Mouse (Mus musculus): ENCODE measurements at regions not wholly inside any gene's neighbourhood (a gene's known extent, or its start where the extent isn't known, plus 50 kb on each side); places are given as distances from the start of the nearest gene placed in this dataset.
"Not testable (repeated sequence)": the region's sequence is repeated elsewhere in the genome, so short reads cannot be mapped to it uniquely, and the experiment has no call there.

DNA sequence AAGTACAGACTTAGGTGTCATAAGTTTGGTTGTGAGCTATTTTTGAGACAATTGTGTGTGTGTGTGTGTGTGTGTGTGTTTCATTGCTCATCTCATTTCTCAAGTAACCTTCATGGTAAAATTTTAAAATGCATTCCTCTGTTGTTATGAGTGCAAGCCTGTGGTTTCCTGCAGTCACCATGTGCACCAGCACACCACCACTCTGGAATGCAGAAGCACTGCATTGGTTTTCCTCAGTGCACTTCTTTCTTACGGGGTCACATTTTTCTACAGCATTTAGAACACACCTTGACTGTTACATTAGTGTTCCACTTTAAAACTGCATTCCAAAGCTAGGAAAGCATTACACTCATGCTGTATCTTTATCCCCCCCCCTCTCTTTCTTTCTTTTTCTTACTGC lies 446.2 kb upstream of the Olfr1507 start:
- not testable (repeated sequence) for H3K27ac ChIP-seq (ENCODE audit: insufficient read depth, low read length); H3K4me1 ChIP-seq (ENCODE audit: control insufficient read depth, insufficient read depth, low read length); H3K4me3 ChIP-seq (ENCODE audit: insufficient read depth, low read length)

DNA sequence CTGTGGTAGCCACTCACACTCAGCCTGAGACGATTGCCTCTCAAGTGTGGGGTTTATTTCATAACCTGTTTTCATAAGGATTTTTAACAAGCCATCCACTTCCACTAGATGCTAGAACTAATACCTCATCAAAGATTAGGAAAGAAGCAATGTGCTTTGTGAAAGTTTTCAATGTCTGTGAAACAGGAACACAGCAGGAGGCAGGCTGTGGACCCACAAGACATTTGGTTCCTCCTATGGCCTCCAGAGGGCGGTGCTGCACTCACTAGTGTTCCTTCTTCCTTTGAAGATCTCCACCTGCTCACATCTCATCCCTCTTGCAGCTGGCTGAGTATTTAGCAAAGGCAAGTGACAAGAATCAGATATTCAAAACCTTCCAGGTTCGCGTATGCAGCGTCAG lies 424.6 kb upstream of the Olfr1507 start:
- not testable (repeated sequence) for H3K4me1 ChIP-seq (ENCODE audit: control insufficient read depth, insufficient read depth, low read length); H3K4me3 ChIP-seq (ENCODE audit: insufficient read depth, low read length); H3K27ac ChIP-seq (ENCODE audit: insufficient read depth, low read length)

GRCm38 (mm10) chr14:52913814-52914213 lies 418.3 kb upstream of the Olfr1507 start:
- not testable (repeated sequence) for H3K4me3 ChIP-seq (ENCODE audit: insufficient read depth, low read length); H3K27ac ChIP-seq (ENCODE audit: insufficient read depth, low read length); H3K4me1 ChIP-seq (ENCODE audit: control insufficient read depth, insufficient read depth, low read length)

DNA sequence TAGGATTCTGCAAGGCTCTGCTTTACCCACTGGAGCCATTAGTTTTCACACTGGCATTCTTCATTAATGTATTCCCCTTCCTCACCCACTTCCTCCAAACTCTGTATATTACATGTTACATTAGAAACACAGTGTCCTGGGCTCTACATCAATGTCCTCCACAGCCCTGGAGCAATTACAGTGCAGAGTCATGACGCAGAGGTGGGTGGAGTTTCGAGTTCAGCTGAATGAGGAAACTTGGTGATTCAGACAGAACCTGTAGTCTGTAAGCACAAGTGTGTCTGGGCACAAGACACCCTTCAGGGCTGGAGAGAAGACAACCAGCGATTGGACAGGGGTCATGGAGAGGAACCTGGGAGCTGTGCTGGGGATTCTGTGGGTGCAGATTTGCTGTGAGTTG lies 404.1 kb upstream of the Olfr1507 start:
- not testable (repeated sequence) for H3K27ac ChIP-seq (ENCODE audit: insufficient read depth, low read length); H3K4me1 ChIP-seq (ENCODE audit: control insufficient read depth, insufficient read depth, low read length); H3K4me3 ChIP-seq (ENCODE audit: insufficient read depth, low read length)

- not testable (repeated sequence) for H3K27ac ChIP-seq (ENCODE audit: insufficient read depth, low read length); H3K4me1 ChIP-seq (ENCODE audit: control insufficient read depth, insufficient read depth, low read length); H3K4me3 ChIP-seq (ENCODE audit: insufficient read depth, low read length)
These were observed 402.8 kb upstream of the Olfr1507 start for GRCm38 (mm10) chr14:52898310-52898709.

DNA sequence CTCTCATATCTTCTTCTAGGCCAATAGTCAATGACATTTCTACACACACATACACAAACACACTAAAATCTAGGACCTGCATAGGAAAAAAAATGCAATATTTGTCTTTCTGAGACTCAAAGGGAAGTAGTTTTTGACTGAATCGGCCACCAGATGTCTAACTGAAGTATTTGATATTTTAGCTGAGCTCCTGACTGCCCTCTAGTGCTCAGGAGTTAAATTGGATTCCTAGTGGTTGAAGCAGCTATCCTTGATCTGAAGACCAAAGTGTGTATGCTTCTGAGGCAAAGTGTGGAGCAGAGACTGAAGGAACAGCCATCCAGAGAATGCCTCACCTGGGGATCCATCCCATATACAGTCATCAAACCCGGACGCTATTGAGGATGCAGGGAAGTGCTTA lies 384.4 kb upstream of the Olfr1507 start:
- H3K4me1 ChIP-seq (ENCODE audit: control insufficient read depth, insufficient read depth, low read length); H3K27ac ChIP-seq (ENCODE audit: insufficient read depth, low read length); H3K4me3 ChIP-seq (ENCODE audit: insufficient read depth, low read length): not testable (repeated sequence)

DNA sequence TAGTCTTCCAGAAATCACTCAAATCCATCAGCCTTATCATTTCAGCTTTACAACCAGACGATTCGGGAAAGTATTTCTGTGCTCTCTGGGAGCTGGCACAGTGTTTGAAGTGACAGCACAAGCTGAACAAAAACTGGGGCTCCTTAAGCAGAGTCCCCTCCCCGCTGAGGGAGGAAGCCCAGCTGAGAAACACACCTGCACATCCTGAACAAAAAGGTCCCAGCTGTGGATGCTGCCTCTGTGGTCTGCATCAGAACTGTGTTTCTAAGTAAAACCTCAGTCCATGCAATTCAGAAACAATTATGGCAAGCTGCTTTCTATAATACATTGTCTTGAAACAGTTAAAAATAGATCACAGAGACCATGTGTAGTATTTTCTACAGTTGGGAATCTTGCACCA lies 368.3 kb upstream of the Olfr1507 start:
- not testable (repeated sequence) for H3K4me1 ChIP-seq (ENCODE audit: control insufficient read depth, insufficient read depth, low read length); H3K27ac ChIP-seq (ENCODE audit: insufficient read depth, low read length)

GRCm38 (mm10) chr14:52863107-52863506 lies 367.6 kb upstream of the Olfr1507 start:
- not testable (repeated sequence) for H3K27ac ChIP-seq (ENCODE audit: insufficient read depth, low read length); H3K4me3 ChIP-seq (ENCODE audit: insufficient read depth, low read length); H3K4me1 ChIP-seq (ENCODE audit: control insufficient read depth, insufficient read depth, low read length)

More for the DNA sequence above, 368.3 kb upstream of the Olfr1507 start:
- H3K4me3 ChIP-seq (ENCODE audit: insufficient read depth, low read length), result not testable (repeated sequence)

DNA sequence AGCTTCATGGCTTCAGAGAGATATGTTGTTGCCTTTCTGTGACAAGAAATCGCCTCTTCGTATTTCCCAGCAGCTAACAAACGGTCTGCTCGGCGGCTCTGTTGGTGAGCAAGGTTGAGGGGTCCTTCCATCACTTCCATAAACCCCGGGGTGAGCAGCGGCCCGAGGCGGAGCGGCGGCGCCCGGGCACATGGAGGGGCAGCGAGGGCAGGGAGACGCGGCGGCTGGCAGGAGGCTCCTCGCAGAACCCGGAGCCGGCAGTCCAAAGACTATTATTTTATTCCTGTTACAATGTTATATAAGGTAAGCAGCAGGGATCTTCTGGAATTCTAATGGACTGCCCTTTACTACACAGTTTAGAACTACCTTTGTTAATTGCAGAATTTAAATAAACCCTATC lies 366.9 kb upstream of the Olfr1507 start:
- H3K27ac ChIP-seq (ENCODE audit: insufficient read depth, low read length), result not testable (repeated sequence)

GRCm38 (mm10) chr14:52855339-52855738 lies 359.8 kb upstream of the Olfr1507 start:
- H3K27ac ChIP-seq (ENCODE audit: insufficient read depth, low read length); H3K4me3 ChIP-seq (ENCODE audit: insufficient read depth, low read length); H3K4me1 ChIP-seq (ENCODE audit: control insufficient read depth, insufficient read depth, low read length): not testable (repeated sequence)

More for the DNA sequence above, 366.9 kb upstream of the Olfr1507 start:
- not testable (repeated sequence) for H3K4me1 ChIP-seq (ENCODE audit: control insufficient read depth, insufficient read depth, low read length); H3K4me3 ChIP-seq (ENCODE audit: insufficient read depth, low read length)

- not testable (repeated sequence) for H3K4me3 ChIP-seq (ENCODE audit: insufficient read depth, low read length); H3K4me1 ChIP-seq (ENCODE audit: control insufficient read depth, insufficient read depth, low read length); H3K27ac ChIP-seq (ENCODE audit: insufficient read depth, low read length)
These were observed 358.0 kb upstream of the Olfr1507 start for GRCm38 (mm10) chr14:52853598-52853997.

DNA sequence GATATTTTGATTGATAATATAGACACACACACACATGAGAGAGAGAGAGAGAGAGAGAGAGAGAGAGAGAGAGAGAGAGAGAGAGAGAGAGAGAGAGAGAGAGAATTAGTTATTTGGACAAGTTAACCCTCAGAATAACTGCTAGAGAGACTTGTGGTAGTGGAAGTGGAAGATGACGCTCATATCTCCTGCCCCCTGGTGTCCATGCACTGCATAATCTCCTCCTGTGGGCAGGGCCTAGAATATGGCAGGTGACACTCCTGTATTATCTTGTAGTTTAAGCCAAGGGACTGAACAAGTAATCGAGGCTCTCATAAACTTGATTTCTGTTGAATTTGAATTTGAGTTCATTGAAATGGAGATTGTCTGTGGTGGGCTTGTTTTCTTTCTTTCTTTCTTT lies 352.4 kb upstream of the Olfr1507 start:
- not testable (repeated sequence) for H3K4me3 ChIP-seq (ENCODE audit: insufficient read depth, low read length); H3K27ac ChIP-seq (ENCODE audit: insufficient read depth, low read length); H3K4me1 ChIP-seq (ENCODE audit: control insufficient read depth, insufficient read depth, low read length)

DNA sequence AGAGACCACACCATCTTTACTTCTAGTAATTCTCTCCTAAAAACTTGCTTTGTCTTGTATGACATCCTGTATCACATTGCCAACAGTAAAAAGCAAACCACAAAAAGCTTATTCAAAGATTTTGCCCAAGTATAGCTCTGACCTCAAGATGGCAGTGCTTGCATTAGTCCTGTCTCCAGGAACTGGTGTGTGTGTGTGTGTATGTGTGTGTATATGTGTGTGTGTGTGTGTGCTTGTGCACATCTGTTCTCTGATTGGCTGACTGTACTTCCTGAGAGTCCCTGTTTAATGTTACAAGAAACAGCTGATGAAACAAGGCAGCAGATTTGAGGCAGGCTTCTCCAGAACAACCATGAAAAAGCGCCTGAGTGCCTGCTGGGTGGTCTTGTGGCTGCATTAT lies 328.5 kb upstream of the Olfr1507 start:
- not testable (repeated sequence) for H3K27ac ChIP-seq (ENCODE audit: insufficient read depth, low read length); H3K4me1 ChIP-seq (ENCODE audit: control insufficient read depth, insufficient read depth, low read length); H3K4me3 ChIP-seq (ENCODE audit: insufficient read depth, low read length)

GRCm38 (mm10) chr14:52821617-52822016 lies 326.1 kb upstream of the Olfr1507 start:
- H3K4me1 ChIP-seq (ENCODE audit: control insufficient read depth, insufficient read depth, low read length); H3K4me3 ChIP-seq (ENCODE audit: insufficient read depth, low read length); H3K27ac ChIP-seq (ENCODE audit: insufficient read depth, low read length): not testable (repeated sequence)

DNA sequence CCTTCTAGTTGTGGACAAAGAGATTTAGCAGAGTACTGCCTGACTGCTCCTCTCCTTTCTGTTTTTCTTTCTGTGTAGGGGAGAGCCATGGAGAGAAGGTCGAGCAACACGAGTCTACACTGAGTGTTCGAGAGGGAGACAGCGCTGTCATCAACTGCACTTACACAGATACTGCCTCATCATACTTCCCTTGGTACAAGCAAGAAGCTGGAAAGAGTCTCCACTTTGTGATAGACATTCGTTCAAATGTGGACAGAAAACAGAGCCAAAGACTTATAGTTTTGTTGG lies 315.5 kb upstream of the Olfr1507 start:
- H3K4me3 ChIP-seq (ENCODE audit: insufficient read depth, low read length); H3K4me1 ChIP-seq (ENCODE audit: control insufficient read depth, insufficient read depth, low read length); H3K27ac ChIP-seq (ENCODE audit: insufficient read depth, low read length): not testable (repeated sequence)

- not testable (repeated sequence) for H3K4me3 ChIP-seq (ENCODE audit: insufficient read depth, low read length); H3K27ac ChIP-seq (ENCODE audit: insufficient read depth, low read length); H3K4me1 ChIP-seq (ENCODE audit: control insufficient read depth, insufficient read depth, low read length)
These were observed 315.0 kb upstream of the Olfr1507 start for GRCm38 (mm10) chr14:52810275-52811127.

GRCm38 (mm10) chr14:52801705-52802104 lies 306.2 kb upstream of the Olfr1507 start:
- H3K4me1 ChIP-seq (ENCODE audit: control insufficient read depth, insufficient read depth, low read length); H3K4me3 ChIP-seq (ENCODE audit: insufficient read depth, low read length); H3K27ac ChIP-seq (ENCODE audit: insufficient read depth, low read length): not testable (repeated sequence)
